Mouse (Mus musculus) limb, embryonic 14.5 days (tissue): ENCODE results near the gene Os9. TPM values are rescaled to one million over a fixed set of nuclear protein-coding genes. Genes with fewer than 3 reads are reported as not detected.
"Not testable (repeated sequence)": the region's sequence is repeated elsewhere in the genome, so short reads cannot be mapped to it uniquely, and the experiment has no call there.

Experiments
- ATAC-seq: fragments of 200-750 bp; cut with Nextera tagmentation; 2 replicates; pipeline ENCODE4 v1.8.0; 2017; ENCODE audit warnings: low read depth, moderate number of reproducible peaks, moderate TSS enrichment; ENCODE audit not compliant: low FRiP score
- DNase-seq: peaks from one replicate; pipeline ENCODE4 v3.0.0-alpha.2; 2015; ENCODE audit warnings: low spot score
- H3K27ac ChIP-seq: fragments of 300-500 bp; sonication (generic); replicated peaks from 2 replicates; pipeline ENCODE4 v1.5.1; 2014; ENCODE audit warnings: low read depth, mild to moderate bottlenecking, low read length, moderate library complexity, mixed read lengths
- H3K27me3 ChIP-seq: fragments of 300-500 bp; sonication (generic); 2 replicates; pipeline ENCODE4 v1.6.1; 2014; ENCODE audit warnings: low read length, mixed read lengths; ENCODE audit not compliant: control insufficient read depth, insufficient read depth
- H3K36me3 ChIP-seq: fragments of 300-500 bp; sonication (generic); 2 replicates; pipeline ENCODE4 v1.6.1; 2014; ENCODE audit warnings: mild to moderate bottlenecking, low read length, moderate library complexity, mixed read lengths; ENCODE audit not compliant: control insufficient read depth, insufficient read depth
- H3K4me1 ChIP-seq: fragments of 300-500 bp; sonication (generic); 2 replicates; pipeline ENCODE4 v1.6.1; 2014; ENCODE audit warnings: antibody characterized with exemption, low read length, mixed read lengths; ENCODE audit not compliant: control insufficient read depth, insufficient read depth
- H3K4me2 ChIP-seq: fragments of 300-500 bp; sonication (generic); replicated peaks from 2 replicates; pipeline ENCODE4 v1.6.1; 2014; ENCODE audit warnings: low read depth, mild to moderate bottlenecking, low read length, moderate library complexity; ENCODE audit not compliant: severe bottlenecking
- H3K4me3 ChIP-seq: fragments of 300-500 bp; sonication (generic); replicated peaks from 2 replicates; pipeline ENCODE4 v1.5.1; 2014; ENCODE audit warnings: low read length
- H3K9ac ChIP-seq: fragments of 300-500 bp; sonication (generic); 2 replicates; pipeline ENCODE4 v1.6.1; 2014; ENCODE audit warnings: mild to moderate bottlenecking, low read depth, low read length, moderate library complexity; ENCODE audit not compliant: severe bottlenecking
- H3K9me3 ChIP-seq: fragments of 300-500 bp; sonication (generic); 2 replicates; pipeline ENCODE4 v1.6.1; 2016; ENCODE audit warnings: low read length; ENCODE audit not compliant: control insufficient read depth
- POLR2A ChIP-seq: fragments of 200-500 bp; IDR thresholded peaks from 2 replicates; pipeline ENCODE4 v1.8.0; 2012; ENCODE audit warnings: inconsistent platforms, mild to moderate bottlenecking, moderate library complexity, borderline replicate concordance; ENCODE audit not compliant: insufficient read depth, insufficient read length; ENCODE audit errors: extremely low read depth
- WGBS: fragments of 180-500 bp; shearing (Covaris S2); extraction: QIAGEN DNeasy Blood & Tissue Kit; methylation state at CpG from one replicate; pipeline ENCODE4 v1.1.7; 2014; 5-methylcytosine and 5-hydroxymethylcytosine counted together
- polyA plus RNA-seq, 2 experiments: library from polyadenylated mRNA; depleted of rRNA in 1 of 2; stranded (reverse) in 1 of 2; unstranded in 1 of 2; fragments of >200 nt; fragmentation: Nextera tagmentation in 1 of 2; extraction: Ambion mirVana in 1 of 2; gene quantifications; 2 replicates each; pipeline versions ENCODE4 v1.2.1 to v1.2.3; 2012 to 2014

Os9 gene
- polyA plus RNA-seq, 2 experiments: 54.7 to 61.0 TPM

DNA sequence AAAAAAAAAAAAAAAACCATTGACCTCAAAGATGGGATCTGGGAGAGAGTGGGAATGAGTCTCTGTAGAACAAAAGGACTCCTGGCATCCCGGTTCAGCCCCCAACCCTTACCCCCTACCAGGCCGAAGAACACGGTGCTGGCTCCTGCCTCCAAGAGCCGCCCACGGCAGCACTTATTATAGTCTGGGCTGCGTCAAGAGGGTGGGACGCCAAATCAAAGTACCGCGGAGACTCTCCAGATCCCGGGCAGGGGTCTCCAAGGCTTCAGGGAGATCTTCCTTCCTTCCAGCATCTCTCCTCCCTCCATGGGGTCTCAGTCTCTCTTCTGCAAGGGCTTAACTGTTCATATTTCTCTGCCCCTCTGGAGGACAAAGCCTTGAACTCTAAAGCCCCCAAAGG is 43.4 kb downstream of the Os9 start:
- Histone ChIP-seq H3K27ac (no peak overlapping the region), H3K4me3 (no peak overlapping the region), H3K4me1 (peaks cover 9% of the 10 kb centered on the region; the same call in 1 of the 2 replicates), H3K9ac (no peak overlapping the region), H3K4me2 (no peak overlapping the region), H3K36me3 (no peaks in the 10 kb centered on the region), H3K27me3 (peaks cover 59% of the 10 kb centered on the region), H3K9me3 (no peaks in the 10 kb centered on the region)
- no peak for DNase-seq
- no peak for TF ChIP-seq POLR2A
- ATAC-seq: no peak
- 4% methylated on average over 10 of the region's 10 CpGs for whole genome bisulfite sequencing

DNA sequence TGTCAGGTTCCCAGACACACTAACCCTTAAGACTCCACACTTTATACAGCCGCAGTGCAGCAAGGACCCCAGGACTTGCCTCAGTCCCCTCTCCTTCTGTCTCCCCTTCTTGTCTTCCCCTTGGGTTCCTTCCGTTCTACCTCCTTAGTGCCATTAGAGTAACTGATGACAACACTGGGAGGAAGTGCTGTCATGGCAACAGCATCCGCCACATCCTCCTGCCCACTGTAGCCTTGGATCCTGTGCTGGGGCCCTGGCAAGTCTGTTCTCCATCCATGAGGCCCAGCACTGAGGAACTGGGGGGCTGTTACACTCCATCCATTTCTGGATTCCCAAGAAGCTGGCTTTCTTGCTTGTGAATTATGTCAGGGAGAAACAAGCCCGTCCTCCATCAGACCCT is 44.8 kb downstream of the Os9 start:
- Histone ChIP-seq H3K9ac (no peak overlapping the region), H3K4me3 (no peak overlapping the region), H3K4me1 (peaks cover 11% of the 10 kb centered on the region; the same call in 1 of the 2 replicates), H3K27me3 (peaks cover 50% of the 10 kb centered on the region), H3K4me2 (no peak overlapping the region), H3K9me3 (no peaks in the 10 kb centered on the region), H3K27ac (no peak overlapping the region), H3K36me3 (no peaks in the 10 kb centered on the region)
- WGBS: 35% methylated on average over 4 of the region's 4 CpGs
- no peak for TF ChIP-seq POLR2A
- ATAC-seq (no peak), DNase-seq (no peak)

DNA sequence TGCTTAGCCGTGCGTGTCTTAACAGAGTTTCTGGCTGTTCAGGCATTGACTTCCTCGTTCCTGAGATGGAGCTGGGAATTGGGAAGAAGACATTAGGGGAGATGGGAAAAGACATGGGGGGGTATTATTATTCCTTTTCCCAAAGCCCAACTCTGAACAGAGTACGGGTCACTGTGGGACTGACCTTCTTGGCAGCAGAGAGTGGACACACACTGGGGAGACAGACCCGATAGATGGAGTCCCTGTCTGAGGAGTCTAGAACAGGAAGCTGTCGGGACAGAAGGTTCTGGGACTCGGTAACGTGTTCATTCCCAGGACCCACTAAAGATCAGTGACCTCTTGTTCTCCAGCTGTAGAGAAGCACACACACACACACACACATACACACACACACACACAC is 45.3 kb downstream of the Os9 start:
- Histone ChIP-seq H3K9ac (no peak overlapping the region), H3K4me1 (peaks cover 15% of the 10 kb centered on the region; the same call in 1 of the 2 replicates), H3K4me3 (no peak overlapping the region), H3K27me3 (peaks cover 46% of the 10 kb centered on the region), H3K9me3 (no peaks in the 10 kb centered on the region), H3K27ac (no peak overlapping the region), H3K36me3 (no peaks in the 10 kb centered on the region), H3K4me2 (no peak overlapping the region)
- DNase-seq (no peak), ATAC-seq (no peak)
- 65% methylated on average over 8 of the region's 8 CpGs for WGBS
- no peak for TF ChIP-seq POLR2A

DNA sequence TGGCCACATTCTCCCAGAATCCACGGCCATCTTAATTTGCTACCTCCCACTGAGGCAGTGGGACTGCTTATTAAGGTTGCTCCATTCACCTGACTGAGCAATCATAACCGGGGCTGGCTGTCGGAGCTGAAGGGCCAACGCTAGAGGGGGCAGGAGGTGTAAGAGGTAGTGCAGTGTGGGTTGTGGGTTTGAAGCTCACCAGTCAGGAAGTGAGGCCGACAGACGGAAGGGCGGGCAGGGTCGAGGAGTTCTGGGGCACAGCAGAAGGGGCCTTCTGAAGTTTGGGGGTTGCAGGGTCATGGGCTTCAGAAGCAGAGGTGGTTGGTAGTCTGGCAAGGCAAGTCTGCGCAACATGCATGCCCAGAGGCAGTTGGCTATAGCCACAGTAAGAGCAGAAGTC is 45.9 kb downstream of the Os9 start, which contains the start of gene Agap2:
TSS of gene Agap2 (plus strand) at position 205 of the 400 bp plus-strand sequence.
- Histone ChIP-seq H3K27ac (no peak within 1 kb of the TSS), H3K27me3 (peaks cover 40% of the 10 kb centered on the region), H3K4me3 (no peak within 1 kb of the TSS), H3K9ac (no peak within 1 kb of the TSS), H3K4me2 (no peak within 1 kb of the TSS), H3K4me1 (peaks cover 15% of the 10 kb centered on the region; the same call in 1 of the 2 replicates), H3K9me3 (no peaks in the 10 kb centered on the region), H3K36me3 (no peaks in the 10 kb centered on the region)
- no peak for TF ChIP-seq POLR2A
- ATAC-seq (no peak), DNase-seq (no peak)
- WGBS: 60% methylated on average over 9 of the region's 9 CpGs

DNA sequence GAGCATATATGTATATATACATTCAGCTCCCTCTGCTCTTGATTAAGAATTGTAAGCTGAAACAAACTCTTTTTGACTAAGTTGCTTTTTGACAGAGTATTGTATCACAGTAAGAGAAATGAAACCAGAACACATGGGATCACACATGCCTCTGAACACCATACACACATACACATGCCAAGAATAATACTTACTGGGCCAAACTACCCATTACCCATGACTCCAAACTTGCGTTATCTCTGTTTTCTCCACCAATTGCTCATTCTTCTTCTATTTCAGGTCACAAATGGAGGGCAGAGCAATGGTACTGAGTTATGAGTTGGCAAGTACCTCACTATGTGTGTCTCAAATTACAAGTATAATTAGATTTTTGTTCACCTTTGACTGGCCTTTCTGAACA is 47.0 kb downstream of the Os9 start:
- no peak for ATAC-seq
- 84% methylated on average over 1 of the region's 1 CpGs for WGBS
- no peak overlapping the region for H3K4me3 ChIP-seq
- peaks cover 12% of the 10 kb centered on the region; the same call in 1 of the 2 replicates for H3K4me1 ChIP-seq
- H3K9me3 ChIP-seq: no peaks in the 10 kb centered on the region
- DNase-seq: no peak
- peaks cover 29% of the 10 kb centered on the region for H3K27me3 ChIP-seq
- no peak overlapping the region for H3K27ac ChIP-seq
- H3K36me3 ChIP-seq: no peaks in the 10 kb centered on the region
- no peak for TF ChIP-seq POLR2A
- no peak overlapping the region for H3K9ac ChIP-seq
- no peak overlapping the region for H3K4me2 ChIP-seq

DNA sequence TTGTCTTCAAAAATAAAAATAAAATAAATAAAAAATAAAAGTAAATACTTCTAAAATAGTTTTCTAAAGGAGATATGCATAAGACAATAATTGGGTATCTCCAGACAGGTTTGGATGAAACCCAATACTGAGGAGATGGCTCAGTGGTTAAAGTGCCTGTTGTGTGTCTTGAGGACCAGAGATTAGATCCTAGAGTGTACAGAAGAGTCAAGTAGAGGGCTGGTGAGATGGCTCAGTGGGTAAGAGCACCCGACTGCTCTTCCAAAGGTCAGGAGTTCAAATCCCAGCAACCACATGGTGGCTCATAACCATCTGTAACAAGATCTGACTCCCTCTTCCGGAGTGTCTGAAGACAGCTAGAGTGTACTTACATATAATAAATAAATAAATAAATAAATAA is 48.0 kb downstream of the Os9 start:
- 84% methylated on average over 2 of the region's 2 CpGs for WGBS
- peaks cover 16% of the 10 kb centered on the region; the same call in 1 of the 2 replicates for H3K4me1 ChIP-seq
- not testable (repeated sequence) for H3K4me2 ChIP-seq, ATAC-seq, H3K9me3 ChIP-seq, H3K36me3 ChIP-seq, H3K9ac ChIP-seq, DNase-seq, H3K27ac ChIP-seq, H3K4me3 ChIP-seq
- peaks cover 20% of the 10 kb centered on the region for H3K27me3 ChIP-seq

GRCm38 (mm10) chr10:127072270-127072669 is 48.7 kb downstream of the Os9 start:
- not testable (repeated sequence) for DNase-seq

More at GRCm38 (mm10) chr10:127072270-127072669, 48.7 kb downstream of the Os9 start:
- H3K27me3 ChIP-seq: peaks cover 13% of the 10 kb centered on the region; the same call in 1 of the 2 replicates
- H3K36me3 ChIP-seq: peaks cover 14% of the 10 kb centered on the region
- WGBS: 88% methylated on average over 4 of the region's 4 CpGs
- not testable (repeated sequence) for H3K4me2 ChIP-seq, H3K27ac ChIP-seq, ATAC-seq, H3K4me3 ChIP-seq, H3K9ac ChIP-seq, H3K9me3 ChIP-seq
- peaks cover 16% of the 10 kb centered on the region; the same call in 1 of the 2 replicates for H3K4me1 ChIP-seq
